Mouse (Mus musculus) liver, postnatal 0 days (tissue): ENCODE data around the gene Etv4. TPM values are rescaled to one million over a fixed set of nuclear protein-coding genes. Genes with fewer than 3 reads are reported as not detected.

Experiments used
- ATAC-seq: fragments of 200-750 bp; cut with Nextera tagmentation; 2 replicates; pipeline ENCODE4 v1.8.0; 2017; ENCODE audit warnings: mild to moderate bottlenecking, moderate library complexity
- DNase-seq: peaks from one replicate; pipeline ENCODE4 v3.0.0-alpha.2; 2016
- H3K27ac ChIP-seq: fragments of 300-500 bp; sonication (generic); 2 replicates; pipeline ENCODE4 v1.5.1; 2014; ENCODE audit warnings: antibody characterized with exemption, moderate library complexity, mild to moderate bottlenecking, low read depth
- H3K27me3 ChIP-seq: fragments of 300-500 bp; sonication (generic); 2 replicates; pipeline ENCODE4 v1.6.1; 2014; ENCODE audit warnings: low read length, control low read depth, mixed read lengths; ENCODE audit not compliant: insufficient read depth
- H3K36me3 ChIP-seq: fragments of 300-500 bp; sonication (generic); replicated peaks from 2 replicates; pipeline ENCODE4 v1.6.1; 2014; ENCODE audit warnings: mild to moderate bottlenecking, control low read depth, low read length, moderate library complexity, mixed read lengths; ENCODE audit not compliant: insufficient read depth
- H3K4me1 ChIP-seq: fragments of 300-500 bp; sonication (generic); 2 replicates; pipeline ENCODE4 v1.6.1; 2014; ENCODE audit warnings: antibody characterized with exemption, mild to moderate bottlenecking, control low read depth; ENCODE audit not compliant: insufficient read depth
- H3K4me2 ChIP-seq: fragments of 300-500 bp; sonication (generic); 2 replicates; pipeline ENCODE4 v1.6.1; 2014; ENCODE audit warnings: low read depth, mild to moderate bottlenecking, low read length, moderate library complexity, mixed read lengths
- H3K4me3 ChIP-seq: fragments of 300-500 bp; sonication (generic); 2 replicates; pipeline ENCODE4 v1.5.1; 2014; ENCODE audit warnings: low read depth, low read length
- H3K9ac ChIP-seq: fragments of 300-500 bp; sonication (generic); replicated peaks from 2 replicates; pipeline ENCODE4 v1.6.1; 2014; ENCODE audit warnings: mild to moderate bottlenecking, moderate library complexity
- H3K9me3 ChIP-seq: fragments of 300-500 bp; sonication (generic); 2 replicates; pipeline ENCODE4 v1.6.1; 2016; ENCODE audit warnings: mild to moderate bottlenecking, control low read depth, low read length, mixed read lengths
- CTCF ChIP-seq: sonication (generic); IDR thresholded peaks from 2 replicates; pipeline ENCODE4 v1.5.1; 2016; ENCODE audit warnings: antibody characterized with exemption, low read depth
- EP300 ChIP-seq: IDR thresholded peaks from 2 replicates; pipeline ENCODE4 v1.6.1; 2016; ENCODE audit warnings: antibody characterized with exemption, low read depth, mild to moderate bottlenecking
- WGBS: fragments of 180-500 bp; shearing (Covaris S2); extraction: QIAGEN DNeasy Blood & Tissue Kit; methylation state at CpG from one replicate; pipeline ENCODE4 v1.1.7; 2014; ENCODE audit not compliant: insufficient replicate concordance; 5-methylcytosine and 5-hydroxymethylcytosine counted together
- polyA plus RNA-seq: library from polyadenylated mRNA; unstranded; fragments of >200 nt; fragmentation: Nextera tagmentation; extraction: Ambion mirVana; gene quantifications from 2 replicates; pipeline ENCODE4 v1.2.1, GENCODE M21; 2015

The Etv4 gene
- polyA plus RNA-seq, 1 experiment from 2014 or later, result 0.15 TPM

DNA sequence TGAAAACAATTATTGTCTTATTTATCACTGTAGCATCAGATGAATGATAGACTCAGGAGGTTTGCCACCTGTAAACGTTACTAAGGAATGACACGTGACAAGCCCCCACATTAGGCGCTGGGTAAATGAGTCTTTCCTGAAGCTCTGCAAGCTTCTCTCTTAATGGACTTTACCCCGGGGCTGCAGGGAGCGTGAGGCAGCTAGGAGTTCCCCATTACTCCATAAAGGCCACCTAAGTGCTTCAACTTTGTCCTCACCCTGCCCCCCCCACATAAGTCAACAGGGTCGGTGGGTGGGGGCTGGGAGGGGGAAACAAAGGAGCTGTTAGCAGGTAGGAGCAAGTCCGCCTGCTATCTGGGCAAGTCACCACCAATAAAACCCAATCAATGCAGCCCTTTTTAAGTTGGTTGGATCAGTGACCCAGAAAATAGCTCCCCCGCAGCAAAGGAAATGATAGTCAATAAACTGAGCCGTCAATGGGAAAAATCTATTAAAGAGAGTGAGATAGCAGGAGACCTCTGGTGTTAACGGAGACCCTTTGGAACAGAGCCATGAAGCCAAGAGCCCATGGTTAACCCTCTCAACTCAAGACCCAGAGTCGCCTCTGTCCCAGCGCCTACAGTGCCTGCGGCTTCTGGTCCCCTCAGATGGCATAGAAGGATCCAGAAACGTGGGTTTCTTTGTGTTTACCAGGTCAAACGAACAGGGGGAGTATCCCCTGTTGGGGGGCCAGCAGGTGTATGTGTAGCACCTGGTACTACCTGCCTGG, 24.1 kb upstream of the Etv4 start:
- H3K27me3 ChIP-seq, result peaks cover 21% of the 10 kb centered on the region; the same call in 1 of the 2 replicates
- H3K36me3 ChIP-seq, result no peaks in the 10 kb centered on the region
- no peak overlapping the region for H3K4me3 ChIP-seq
- no peak for TF ChIP-seq EP300
- TF ChIP-seq CTCF, result no peak
- H3K4me1 ChIP-seq, result 0 out of 2 replicates have a peak, but pooled peaks cover 3% of the 10 kb centered on the region
- H3K9ac ChIP-seq, result no peak overlapping the region
- DNase-seq (no peak), ATAC-seq (no peak)
- H3K27ac ChIP-seq, result no peak overlapping the region
- H3K4me2 ChIP-seq, result no peak overlapping the region
- WGBS, result 29% methylated on average over 15 of the region's 15 CpGs
- no peaks in the 10 kb centered on the region for H3K9me3 ChIP-seq

DNA sequence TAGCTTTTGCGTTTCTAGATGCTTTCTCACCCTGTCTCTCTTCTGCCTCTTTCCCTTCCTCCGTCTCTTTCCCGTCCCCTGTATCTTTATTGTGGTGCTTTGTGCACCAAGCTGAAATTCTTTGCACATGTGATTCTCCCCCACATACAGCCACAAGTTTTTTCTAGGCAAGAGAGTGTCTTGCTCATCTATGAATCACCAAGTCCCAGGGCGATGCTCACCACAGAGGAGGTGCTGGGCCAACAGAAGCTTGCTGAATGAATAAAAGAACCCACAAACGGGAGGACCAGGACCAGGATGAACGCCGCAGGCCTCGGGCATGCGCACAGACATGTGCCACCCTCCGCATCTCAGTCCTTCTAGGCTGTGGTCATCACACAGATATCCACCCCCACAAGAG, 22.1 kb upstream of the Etv4 start:
- DNase-seq, result no peak
- no peak for ATAC-seq
- H3K27me3 ChIP-seq, result peaks cover 8% of the 10 kb centered on the region; the same call in 1 of the 2 replicates
- H3K4me3 ChIP-seq, result no peak overlapping the region
- H3K4me1 ChIP-seq, result 0 out of 2 replicates have a peak, but pooled peaks cover 3% of the 10 kb centered on the region
- H3K9ac ChIP-seq, result no peak overlapping the region
- no peak overlapping the region for H3K4me2 ChIP-seq
- TF ChIP-seq CTCF (no peak), EP300 (no peak)
- H3K9me3 ChIP-seq, result no peaks in the 10 kb centered on the region
- no peak overlapping the region for H3K27ac ChIP-seq
- no peaks in the 10 kb centered on the region for H3K36me3 ChIP-seq
- 82% methylated on average over 10 of the region's 10 CpGs for WGBS

DNA sequence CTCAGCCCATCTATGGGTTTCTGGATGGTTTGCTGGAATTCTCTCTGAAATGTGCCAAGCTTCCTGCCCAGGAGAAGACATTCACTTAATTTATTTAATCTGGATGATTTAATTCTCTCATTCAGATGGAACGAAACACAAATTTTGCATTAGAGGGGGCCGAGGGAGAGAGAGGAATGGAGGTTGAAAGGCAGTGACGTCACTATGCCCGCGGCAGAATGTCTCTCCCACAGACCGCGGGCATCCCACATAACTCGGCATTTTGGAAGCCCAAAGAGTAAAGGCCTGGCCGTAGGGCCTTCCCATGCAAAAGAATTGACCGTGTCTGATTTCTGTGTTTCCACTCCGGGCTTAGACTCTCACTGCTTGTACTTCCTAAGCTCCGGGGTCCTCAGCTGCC, 21.6 kb upstream of the Etv4 start:
- Histone ChIP-seq H3K27ac (no peak overlapping the region), H3K4me1 (0 out of 2 replicates have a peak, but pooled peaks cover 3% of the 10 kb centered on the region), H3K4me2 (no peak overlapping the region), H3K27me3 (peaks cover 8% of the 10 kb centered on the region; the same call in 1 of the 2 replicates), H3K9me3 (no peaks in the 10 kb centered on the region), H3K36me3 (no peaks in the 10 kb centered on the region), H3K4me3 (no peak overlapping the region), H3K9ac (no peak overlapping the region)
- 57% methylated on average over 12 of the region's 12 CpGs for WGBS
- TF ChIP-seq CTCF (no peak), EP300 (no peak)
- no peak for ATAC-seq
- DNase-seq, result no peak

DNA sequence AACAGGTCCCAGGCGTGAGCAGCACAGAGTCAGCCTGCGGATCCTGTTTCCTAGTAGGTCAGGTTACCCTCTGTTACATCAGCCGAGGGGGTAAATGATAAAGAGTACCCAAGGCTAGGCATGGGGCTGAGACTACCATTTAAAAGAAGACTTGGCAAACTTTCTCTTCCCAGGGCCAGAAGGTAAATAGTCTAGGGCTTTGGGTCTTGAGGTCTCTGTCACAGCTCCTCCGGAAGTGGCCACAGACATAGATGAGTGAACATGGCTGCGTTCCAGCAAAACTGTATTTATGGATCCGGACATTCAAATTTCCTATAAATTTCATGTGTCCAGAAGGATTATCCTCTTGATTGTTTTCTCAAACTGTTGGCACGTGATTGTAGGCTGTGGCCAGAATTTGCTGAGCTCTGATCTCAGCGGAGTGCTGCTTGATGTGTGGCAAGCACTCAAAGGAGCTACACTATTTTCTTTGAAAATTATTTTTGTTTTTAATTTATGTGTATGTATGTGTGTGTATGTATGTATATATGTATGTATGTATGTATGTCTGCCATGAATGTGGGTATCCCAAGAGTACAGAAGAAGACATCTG, 20.0 kb upstream of the Etv4 start:
- 0 out of 2 replicates have a peak, but pooled peaks cover 3% of the 10 kb centered on the region for H3K4me1 ChIP-seq
- no peak overlapping the region for H3K4me3 ChIP-seq
- WGBS, result 74% methylated on average over 8 of the region's 8 CpGs
- no peak overlapping the region for H3K4me2 ChIP-seq
- H3K36me3 ChIP-seq, result no peaks in the 10 kb centered on the region
- peaks cover 8% of the 10 kb centered on the region; the same call in 1 of the 2 replicates for H3K27me3 ChIP-seq
- H3K27ac ChIP-seq, result no peak overlapping the region
- TF ChIP-seq EP300 (no peak), CTCF (no peak)
- ATAC-seq (no peak), DNase-seq (no peak)
- H3K9me3 ChIP-seq, result no peaks in the 10 kb centered on the region
- no peak overlapping the region for H3K9ac ChIP-seq

DNA sequence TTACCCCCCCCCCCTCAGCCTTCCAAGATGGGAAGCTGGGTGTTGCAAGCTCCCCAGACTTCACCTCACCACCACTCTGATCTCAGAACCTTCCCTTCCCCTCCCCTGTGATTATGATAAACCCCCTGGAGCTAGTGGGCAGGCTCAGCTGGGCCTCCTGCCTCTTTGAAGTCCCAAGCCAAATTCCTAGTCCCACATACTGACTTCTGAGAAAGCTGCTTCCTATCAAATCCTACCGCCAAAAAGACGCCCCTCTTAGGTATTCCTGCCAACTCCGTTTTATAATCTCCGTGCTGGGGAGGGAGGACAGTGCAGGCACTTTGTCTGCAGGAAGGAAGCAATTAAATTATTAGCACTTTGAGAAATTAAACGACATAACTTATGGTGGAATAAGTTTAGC, 16.2 kb upstream of the Etv4 start:
- TF ChIP-seq CTCF (no peak), EP300 (no peak)
- Histone ChIP-seq H3K4me1 (no peaks in the 10 kb centered on the region), H3K9ac (no peak overlapping the region), H3K4me3 (no peak overlapping the region), H3K9me3 (no peaks in the 10 kb centered on the region), H3K27me3 (no peaks in the 10 kb centered on the region), H3K4me2 (no peak overlapping the region), H3K36me3 (no peaks in the 10 kb centered on the region), H3K27ac (no peak overlapping the region)
- ATAC-seq, result no peak
- WGBS, result 16% methylated on average over 5 of the region's 5 CpGs
- no peak for DNase-seq

DNA sequence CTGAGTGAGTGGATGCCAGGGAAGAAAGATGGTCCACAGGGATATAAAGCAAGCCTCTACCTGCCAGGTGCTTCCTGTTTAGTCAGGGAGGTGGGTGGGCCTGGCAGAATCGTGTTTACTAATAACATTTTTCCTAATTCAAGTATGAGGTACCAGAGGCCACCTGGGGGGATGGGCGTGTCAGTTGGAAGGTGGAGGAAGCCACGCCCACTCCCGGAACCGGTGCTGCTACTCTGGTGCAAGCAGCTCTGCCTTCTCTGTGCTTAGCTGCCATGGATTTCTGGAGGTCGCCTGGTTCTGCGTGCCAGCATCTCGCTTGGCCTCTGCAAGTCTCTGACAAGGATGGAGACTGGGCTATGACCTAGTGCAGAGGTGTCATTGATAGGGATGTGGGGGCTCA, 12.9 kb upstream of the Etv4 start:
- H3K27me3 ChIP-seq, result peaks cover 3% of the 10 kb centered on the region; the same call in 1 of the 2 replicates
- TF ChIP-seq EP300, result no peak
- no peak for TF ChIP-seq CTCF
- no peaks in the 10 kb centered on the region for H3K36me3 ChIP-seq
- H3K4me3 ChIP-seq, result no peak overlapping the region
- H3K4me2 ChIP-seq, result no peak overlapping the region
- H3K9me3 ChIP-seq, result no peaks in the 10 kb centered on the region
- H3K4me1 ChIP-seq, result no peaks in the 10 kb centered on the region
- H3K27ac ChIP-seq, result no peak overlapping the region
- DNase-seq (no peak), ATAC-seq (no peak)
- WGBS, result 40% methylated on average over 8 of the region's 8 CpGs
- H3K9ac ChIP-seq, result no peak overlapping the region
